Mouse (Mus musculus): ENCODE measurements at regions not wholly inside any gene's neighbourhood (a gene's known extent, or its start where the extent isn't known, plus 50 kb on each side); places are given as distances from the start of the nearest gene placed in this dataset.

- no peak for DNase-seq (ENCODE audit: low spot score in 2 of 2)
Measured at GRCm38 (mm10) chr11:31540816-31541215, 130.9 kb downstream of the Bod1 start.

DNA sequence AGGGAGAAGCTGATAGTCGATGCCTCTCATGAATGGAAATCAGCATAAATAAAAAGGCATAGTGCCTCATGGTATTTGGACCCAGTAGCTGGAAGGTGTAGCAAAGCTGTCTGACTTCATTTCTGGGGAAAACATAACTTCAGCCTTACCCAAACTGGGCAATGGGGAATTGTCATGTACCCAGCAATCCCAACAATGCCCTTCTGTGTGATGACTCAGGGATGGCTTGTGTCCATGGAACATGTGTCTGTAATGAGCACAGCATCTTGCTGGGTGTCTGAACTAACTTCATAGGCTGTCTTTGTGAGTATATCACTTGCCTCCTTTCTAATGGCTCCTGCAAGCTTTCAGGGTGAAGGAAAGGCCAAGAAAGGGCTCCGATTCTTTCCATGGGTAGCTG is 140.3 kb downstream of the Bod1 start:
- no peak for DNase-seq (ENCODE audit: low spot score in 2 of 2)

DNA sequence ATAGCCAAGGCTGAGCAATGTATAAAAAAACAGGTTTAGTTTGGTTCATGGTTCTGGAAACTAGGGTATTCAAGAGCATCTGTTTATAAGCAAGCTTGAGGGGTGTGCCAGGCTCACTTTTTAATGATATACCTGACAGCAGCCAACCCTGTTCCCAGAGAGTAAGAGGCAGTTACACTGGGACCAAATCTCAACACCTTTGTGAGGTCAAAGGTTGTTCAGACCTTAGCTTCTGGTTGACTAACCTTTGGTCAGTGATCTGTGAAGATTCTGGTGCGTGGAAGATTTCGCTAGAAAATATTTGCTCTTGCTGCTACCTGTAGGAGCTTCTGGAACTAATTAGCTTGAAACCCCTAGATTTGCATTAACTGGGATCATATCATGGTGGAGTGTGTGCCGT is 140.8 kb downstream of the Bod1 start:
- no peak for DNase-seq (ENCODE audit: low spot score in 2 of 2)

DNA sequence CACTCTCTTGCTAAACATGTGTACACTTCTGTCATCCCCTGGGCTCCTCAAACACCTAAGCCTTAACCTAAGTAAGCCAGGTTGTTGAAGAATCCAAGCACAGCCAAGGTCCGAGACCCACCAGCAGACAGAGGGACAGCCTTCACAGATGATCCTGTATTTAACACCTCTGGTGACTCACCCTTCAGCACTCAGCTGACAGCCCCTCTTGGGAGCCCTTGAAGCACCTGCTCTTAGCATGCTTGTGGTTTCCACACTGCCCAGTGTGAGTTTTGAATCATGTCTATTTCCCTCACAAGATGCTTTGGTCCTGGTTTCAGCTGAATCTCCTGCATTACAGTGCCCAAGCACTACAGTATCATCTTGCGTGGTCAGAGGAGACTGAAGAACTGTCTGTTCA is 142.0 kb downstream of the Bod1 start:
- no peak for DNase-seq (ENCODE audit: low spot score in 2 of 2)

- DNase-seq (ENCODE audit: low spot score in 2 of 2): no peak
Measured at GRCm38 (mm10) chr11:31524708-31525107, 147.0 kb downstream of the Bod1 start.

GRCm38 (mm10) chr11:31524065-31524618 is 147.5 kb downstream of the Bod1 start:
- no peak for DNase-seq (ENCODE audit: low spot score in 2 of 2)

DNA sequence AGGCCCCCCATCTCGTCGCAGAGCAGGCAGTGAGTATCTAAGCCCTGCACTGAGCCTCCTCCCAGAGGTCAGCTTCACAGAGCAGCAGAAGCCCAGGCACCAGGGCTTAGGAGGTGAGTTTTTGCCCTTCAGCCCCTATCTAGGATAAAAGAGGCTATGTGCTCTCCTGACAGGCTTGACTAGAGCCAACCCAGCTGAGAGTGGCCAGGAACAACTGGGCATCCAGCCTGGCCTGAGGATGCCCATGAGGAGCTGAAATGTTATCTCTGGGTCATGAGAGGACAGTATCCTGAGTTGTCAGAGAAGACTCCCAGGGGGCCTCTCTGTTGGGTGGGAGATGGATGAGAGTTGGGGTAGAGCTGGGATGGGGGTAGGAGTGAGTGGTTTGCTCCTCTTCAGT is 149.6 kb downstream of the Bod1 start:
- DNase-seq (ENCODE audit: low spot score in 2 of 2): no peak

DNA sequence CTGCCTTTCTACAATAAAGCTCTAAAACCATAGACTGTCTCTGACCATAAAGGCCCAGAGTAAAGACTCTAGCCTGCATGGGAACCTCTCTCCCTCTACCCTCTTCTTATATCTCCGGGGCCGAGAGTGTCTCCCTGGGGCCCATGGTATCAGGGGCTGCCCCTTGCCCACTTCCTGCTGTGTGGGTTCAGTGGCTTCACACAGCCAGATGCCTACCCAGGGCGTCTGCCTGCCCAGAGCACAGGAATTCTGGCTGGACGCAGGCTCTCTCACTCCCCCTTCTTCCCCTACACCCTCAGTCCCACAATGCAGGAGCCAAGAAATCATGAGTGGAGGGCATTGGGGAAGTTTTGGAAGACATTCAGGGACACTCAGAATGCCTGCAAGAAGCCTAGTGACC is 150.8 kb downstream of the Bod1 start:
- no peak for DNase-seq (ENCODE audit: low spot score in 2 of 2)

- no peak for DNase-seq (ENCODE audit: low spot score in 2 of 2)
Measured at GRCm38 (mm10) chr11:31503239-31503916, 133.5 kb upstream of the Stc2 start.

- DNase-seq (ENCODE audit: low spot score in 2 of 2): no peak
Measured at GRCm38 (mm10) chr11:31485429-31485828, 115.6 kb upstream of the Stc2 start.

DNA sequence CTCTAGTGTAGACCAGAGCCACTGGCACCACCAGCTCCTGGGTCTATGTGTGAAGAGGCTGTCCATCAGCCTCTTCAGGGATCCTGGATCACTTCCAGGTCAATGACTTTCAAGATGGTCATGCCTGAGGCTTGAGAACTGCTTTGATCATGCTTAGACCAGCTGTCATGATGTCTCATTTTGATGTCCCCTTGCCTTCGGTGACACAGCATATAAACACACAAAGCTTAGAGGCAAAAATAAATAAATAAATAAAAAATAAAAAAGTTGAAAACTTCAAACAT is 111.1 kb upstream of the Stc2 start:
- no peak for DNase-seq (ENCODE audit: low spot score in 2 of 2)

DNA sequence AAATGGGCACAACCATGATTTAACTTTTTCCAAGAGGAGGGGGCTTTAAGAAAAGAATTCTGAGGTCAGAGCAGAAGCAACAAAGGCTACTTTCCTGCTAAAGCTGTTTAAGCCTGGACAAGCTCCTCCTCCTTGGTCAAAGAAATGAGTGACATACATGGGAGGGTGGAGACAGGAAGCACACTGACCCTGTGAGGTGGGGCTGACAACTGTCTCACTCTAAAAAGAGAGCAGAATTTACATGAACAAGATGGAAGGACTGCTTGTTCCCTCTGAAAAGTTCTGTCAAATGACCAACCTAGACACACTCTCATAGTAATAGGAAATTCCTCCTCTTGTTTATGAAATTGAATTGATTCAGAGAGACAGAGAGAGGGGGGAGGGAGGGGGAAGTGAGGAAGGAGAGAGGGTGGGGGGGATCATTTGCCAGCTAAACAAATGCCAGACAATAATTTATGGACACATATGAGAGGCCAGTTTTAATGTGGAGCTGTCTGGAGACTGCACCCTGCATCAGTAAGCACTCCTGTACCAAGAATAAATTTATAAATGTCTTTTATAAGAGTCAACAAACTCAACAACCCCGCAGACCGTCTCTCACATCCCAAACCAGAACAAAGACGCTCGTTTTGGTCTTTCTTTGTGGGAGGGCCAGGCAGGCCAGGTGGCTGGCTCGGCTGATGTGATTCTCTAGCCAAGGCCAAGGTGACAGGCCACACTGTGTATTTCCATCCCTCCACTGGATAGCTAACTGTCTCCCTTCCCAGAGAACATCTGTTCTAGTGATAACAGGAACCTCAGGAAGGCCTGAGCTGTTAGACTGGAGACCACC is 110.6 kb upstream of the Stc2 start:
- no peak for DNase-seq (ENCODE audit: low spot score in 2 of 2)

- DNase-seq (ENCODE audit: low spot score in 2 of 2): no peak
Measured at GRCm38 (mm10) chr11:31477763-31478162, 107.9 kb upstream of the Stc2 start.

GRCm38 (mm10) chr11:31477104-31477503 is 107.2 kb upstream of the Stc2 start:
- no peak for DNase-seq (ENCODE audit: low spot score in 2 of 2)

DNA sequence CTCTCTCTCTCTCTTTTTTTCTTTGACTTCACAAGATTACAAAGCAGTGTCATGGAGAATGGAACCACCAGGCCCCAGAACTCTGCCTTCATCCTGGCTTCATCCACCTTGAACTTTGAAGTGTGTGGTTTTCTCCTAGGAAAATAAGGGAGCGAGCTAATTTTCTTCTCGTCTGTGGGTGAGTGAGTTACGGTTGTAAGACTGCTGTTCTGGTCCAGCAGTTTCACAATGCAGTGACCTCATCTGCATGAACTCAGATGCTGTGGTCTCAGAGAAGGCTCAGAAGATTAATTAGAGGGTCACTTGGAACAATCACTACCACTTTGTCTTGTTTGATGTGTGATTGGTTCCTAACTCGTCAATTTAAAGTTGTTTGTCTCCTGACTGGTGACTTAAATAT is 103.1 kb upstream of the Stc2 start:
- DNase-seq (ENCODE audit: low spot score in 2 of 2): no peak

- DNase-seq (ENCODE audit: low spot score in 2 of 2): no peak
Measured at GRCm38 (mm10) chr11:31470681-31471414, 101.0 kb upstream of the Stc2 start.

DNA sequence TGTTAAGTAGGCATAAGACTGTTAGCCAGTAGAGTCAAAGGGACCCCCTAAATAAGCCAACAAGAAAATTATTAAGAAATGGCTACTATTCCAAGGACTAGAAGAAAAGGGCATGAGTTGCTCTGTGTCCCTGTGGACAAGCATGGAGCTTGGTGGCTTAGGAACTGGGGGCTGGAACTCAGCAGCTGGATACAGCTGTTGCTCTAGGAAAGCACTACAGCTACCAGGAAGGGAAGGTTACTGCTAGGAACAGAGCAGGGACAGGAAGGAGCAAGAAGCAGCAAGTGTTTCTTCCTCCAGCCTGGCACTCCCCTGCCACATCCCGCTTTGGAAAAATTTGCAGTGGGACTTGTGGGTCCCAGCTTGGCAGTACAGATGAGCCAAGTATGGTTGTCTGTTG is 95.0 kb upstream of the Stc2 start:
- no peak for DNase-seq (ENCODE audit: low spot score in 2 of 2)

DNA sequence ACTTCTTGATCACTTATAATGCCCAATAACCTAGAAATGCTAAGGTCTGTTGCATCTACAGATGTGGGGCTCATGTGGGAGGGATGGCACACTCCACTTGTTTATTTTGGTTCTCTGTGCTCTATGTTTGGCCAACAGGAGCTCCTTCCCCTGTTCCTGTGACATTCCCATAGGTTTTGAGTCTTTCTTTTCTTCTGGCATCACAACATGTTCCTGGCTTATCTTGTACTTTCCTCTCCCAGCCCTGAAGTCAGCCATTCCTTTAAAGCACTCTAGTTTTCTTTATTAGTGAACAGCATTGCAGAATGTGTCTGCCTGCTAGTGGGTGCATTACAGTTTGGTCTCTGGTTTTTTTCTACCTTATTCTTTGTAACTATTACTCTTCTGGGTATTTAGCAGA is 92.6 kb upstream of the Stc2 start:
- DNase-seq (ENCODE audit: low spot score in 2 of 2): no peak

DNA sequence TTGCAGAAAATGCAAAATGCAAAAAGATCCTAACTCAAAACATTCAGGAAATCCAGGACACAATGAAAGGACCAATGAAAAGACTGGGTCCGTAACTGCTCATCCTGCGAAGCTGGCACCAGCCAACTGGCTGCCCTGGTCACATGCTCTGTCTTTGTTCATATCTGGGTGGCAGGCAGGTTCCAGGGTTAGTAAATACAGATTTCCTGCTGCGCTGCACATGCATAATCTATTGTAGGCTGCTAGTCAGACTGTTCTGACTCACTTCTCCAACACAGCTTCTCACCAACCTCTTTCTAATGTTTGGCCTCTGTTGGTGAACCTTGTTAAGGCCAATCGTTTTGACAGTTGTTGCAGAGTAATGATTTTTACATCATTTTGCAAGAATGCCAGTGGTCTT is 92.0 kb upstream of the Stc2 start:
- DNase-seq (ENCODE audit: low spot score in 2 of 2): no peak

GRCm38 (mm10) chr11:31461348-31461747 is 91.5 kb upstream of the Stc2 start:
- no peak for DNase-seq (ENCODE audit: low spot score in 2 of 2)

- DNase-seq (ENCODE audit: low spot score in 2 of 2): no peak
Measured at GRCm38 (mm10) chr11:31427374-31427773, 57.5 kb upstream of the Stc2 start.

Data from right cerebral cortex, adult 2 months (tissue).